Mouse (Mus musculus) MEL (cell line): ENCODE data around the gene Rgs5. TPM values are rescaled to one million over a fixed set of nuclear protein-coding genes. Genes with fewer than 3 reads are reported as not detected.

Experiments used
- DNase-seq: peaks from one replicate; pipeline ENCODE4 v3.0.0; 2011; ENCODE audit warnings: low read depth, low spot score
- H3K27ac ChIP-seq: 2 replicates; pipeline ENCODE4 v1.5.1; 2012; ENCODE audit warnings: low read depth, mild to moderate bottlenecking, control low read depth, low read length, moderate library complexity; ENCODE audit not compliant: control insufficient read depth
- H3K27me3 ChIP-seq, 2 experiments: fragments of 150-350 bp in 1 of 2; sonication (generic) in 1 of 2; 2 replicates each; pipeline ENCODE4 v1.6.1; 2012; ENCODE audit warnings: low read length in 2 of 2, mild to moderate bottlenecking in 2 of 2, improper control_type of control experiment in 1 of 2, moderate library complexity in 1 of 2; ENCODE audit not compliant: insufficient read depth in 2 of 2, control insufficient read depth in 1 of 2
- H3K36me3 ChIP-seq, 2 experiments: 2 replicates each; pipeline ENCODE4 v1.6.1; 2012 to 2014; ENCODE audit warnings: low read length in 2 of 2, improper control_type of control experiment in 1 of 2, inconsistent platforms in 1 of 2, mild to moderate bottlenecking in 1 of 2; ENCODE audit not compliant: insufficient read depth in 2 of 2, control insufficient read depth in 1 of 2
- H3K4me1 ChIP-seq, 2 experiments: fragments of 150-350 bp in 1 of 2; sonication (generic) in 1 of 2; 2 replicates each; pipeline ENCODE4 v1.6.1; 2012; ENCODE audit warnings: low read length in 2 of 2, improper control_type of control experiment in 1 of 2, mild to moderate bottlenecking in 1 of 2; ENCODE audit not compliant: insufficient read depth in 2 of 2, control insufficient read depth in 1 of 2
- H3K4me3 ChIP-seq, 2 experiments: fragments of 150-350 bp in 1 of 2; sonication (generic) in 1 of 2; 2 replicates each; pipeline ENCODE4 v1.5.1; 2012; ENCODE audit warnings: low read depth in 2 of 2, low read length in 2 of 2, mild to moderate bottlenecking in 2 of 2, moderate library complexity in 2 of 2, control low read depth in 1 of 2, improper control_type of control experiment in 1 of 2; ENCODE audit not compliant: control insufficient read depth in 1 of 2, insufficient read depth in 1 of 2
- H3K79me2 ChIP-seq: 2 replicates; pipeline ENCODE4 v1.6.1; 2012; ENCODE audit warnings: mild to moderate bottlenecking, low read length, moderate library complexity; ENCODE audit not compliant: control insufficient read depth, poor library complexity, insufficient read depth
- H3K9ac ChIP-seq: 2 replicates; pipeline ENCODE4 v1.6.1; 2012; ENCODE audit warnings: low read depth, mild to moderate bottlenecking, control low read depth, low read length, moderate library complexity; ENCODE audit not compliant: control insufficient read depth, poor library complexity, severe bottlenecking
- H3K9me3 ChIP-seq: fragments of 150-350 bp; sonication (generic); replicated peaks from 2 replicates; pipeline ENCODE4 v1.6.1; 2012; ENCODE audit warnings: mild to moderate bottlenecking, low read length, improper control_type of control experiment, moderate library complexity; ENCODE audit not compliant: insufficient read depth
- CHD1 ChIP-seq: IDR thresholded peaks from 2 replicates; pipeline ENCODE4 v1.6.1; 2012; ENCODE audit warnings: low read depth, mild to moderate bottlenecking, inconsistent platforms, low read length, improper control_type of control experiment
- E2F4 ChIP-seq: IDR thresholded peaks from 2 replicates; pipeline ENCODE4 v1.6.1; 2011; ENCODE audit warnings: low read depth, low read length, improper control_type of control experiment, borderline replicate concordance
- ELF1 ChIP-seq: IDR thresholded peaks from 2 replicates; pipeline ENCODE4 v1.6.1; 2014; ENCODE audit warnings: low read depth, mild to moderate bottlenecking, inconsistent platforms, low read length, improper control_type of control experiment, moderate library complexity
- ETS1 ChIP-seq: IDR thresholded peaks from 2 replicates; pipeline ENCODE4 v1.6.1; 2012; ENCODE audit warnings: low read depth, mild to moderate bottlenecking, inconsistent platforms, low read length, improper control_type of control experiment, moderate library complexity
- HCFC1 ChIP-seq: IDR thresholded peaks from 2 replicates; pipeline ENCODE4 v1.6.1; 2012; ENCODE audit warnings: low read depth, mild to moderate bottlenecking, inconsistent platforms, low read length, improper control_type of control experiment, moderate library complexity
- JUND ChIP-seq: IDR thresholded peaks from 2 replicates; pipeline ENCODE4 v1.6.1; 2011; ENCODE audit warnings: low read depth, mild to moderate bottlenecking, improper control_type of control experiment, low read length
- KAT2A ChIP-seq: conservative IDR thresholded peaks from 2 replicates; pipeline ENCODE4 v1.6.1; 2012; ENCODE audit warnings: low read depth, low read length, improper control_type of control experiment, inconsistent platforms
- MAFK ChIP-seq: IDR thresholded peaks from 2 replicates; pipeline ENCODE4 v1.6.1; 2011; ENCODE audit warnings: low read depth, mild to moderate bottlenecking, low read length, improper control_type of control experiment, borderline replicate concordance
- MAX ChIP-seq: IDR thresholded peaks from 2 replicates; pipeline ENCODE4 v1.6.1; 2011; ENCODE audit warnings: low read length, improper control_type of control experiment
- MEF2A ChIP-seq: IDR thresholded peaks from 2 replicates; pipeline ENCODE4 v1.6.1; 2014; ENCODE audit warnings: low read depth, mild to moderate bottlenecking, inconsistent platforms, low read length, improper control_type of control experiment; ENCODE audit not compliant: poor library complexity, insufficient replicate concordance, severe bottlenecking; ENCODE audit errors: extremely low read depth
- MXI1 ChIP-seq: IDR thresholded peaks from 2 replicates; pipeline ENCODE4 v1.6.1; 2011; ENCODE audit warnings: mild to moderate bottlenecking, low read depth, low read length, improper control_type of control experiment
- MYB ChIP-seq: IDR thresholded peaks from 2 replicates; pipeline ENCODE4 v1.6.1; 2011; ENCODE audit warnings: mild to moderate bottlenecking, low read depth, low read length, improper control_type of control experiment
- MYC ChIP-seq: IDR thresholded peaks from 2 replicates; pipeline ENCODE4 v1.6.1; 2011; ENCODE audit warnings: low read depth, mild to moderate bottlenecking, low read length, improper control_type of control experiment, moderate library complexity
- NELFE ChIP-seq: IDR thresholded peaks from 2 replicates; pipeline ENCODE4 v1.6.1; 2011; ENCODE audit warnings: low read depth, low read length, improper control_type of control experiment
- NRF1 ChIP-seq: IDR thresholded peaks from 2 replicates; pipeline ENCODE4 v1.6.1; 2014; ENCODE audit warnings: low read depth, mild to moderate bottlenecking, inconsistent platforms, low read length, improper control_type of control experiment, moderate library complexity; ENCODE audit not compliant: poor library complexity, insufficient read depth, severe bottlenecking
- POLR2A ChIP-seq, 2 experiments: IDR thresholded peaks; 2 replicates each; pipeline ENCODE4 v1.6.1; 2011 to 2012; ENCODE audit warnings: low read length in 2 of 2, mild to moderate bottlenecking in 2 of 2, control low read depth in 1 of 2, improper control_type of control experiment in 1 of 2, low read depth in 1 of 2, moderate library complexity in 1 of 2; ENCODE audit not compliant: control insufficient read depth in 1 of 2, insufficient read depth in 1 of 2, poor library complexity in 1 of 2
- POLR2AphosphoS2 ChIP-seq: IDR thresholded peaks from 2 replicates; pipeline ENCODE4 v1.6.1; 2011; ENCODE audit warnings: low read length, improper control_type of control experiment
- POLR2AphosphoS5 ChIP-seq: IDR thresholded peaks from 2 replicates; pipeline ENCODE4 v1.6.1; 2012; ENCODE audit warnings: low read depth, borderline replicate concordance, mild to moderate bottlenecking, inconsistent platforms, low read length, moderate library complexity, mixed read lengths
- RAD21 ChIP-seq: IDR thresholded peaks from 2 replicates; pipeline ENCODE4 v1.6.1; 2011; ENCODE audit warnings: mild to moderate bottlenecking, low read depth, low read length, improper control_type of control experiment
- RCOR1 ChIP-seq: IDR thresholded peaks from 2 replicates; pipeline ENCODE4 v1.6.1; 2012; ENCODE audit warnings: low read depth, mild to moderate bottlenecking, inconsistent platforms, low read length, improper control_type of control experiment
- SIN3A ChIP-seq: IDR thresholded peaks from 2 replicates; pipeline ENCODE4 v1.6.1; 2012; ENCODE audit warnings: low read length, improper control_type of control experiment, inconsistent platforms
- SMC3 ChIP-seq: IDR thresholded peaks from 2 replicates; pipeline ENCODE4 v1.6.1; 2011; ENCODE audit warnings: low read depth, low read length, improper control_type of control experiment
- TBP ChIP-seq: IDR thresholded peaks from 2 replicates; pipeline ENCODE4 v1.8.0; 2011; ENCODE audit warnings: low read depth, low read length, improper control_type of control experiment
- TCF12 ChIP-seq: IDR thresholded peaks from 2 replicates; pipeline ENCODE4 v1.6.1; 2014; ENCODE audit warnings: low read depth, mild to moderate bottlenecking, inconsistent platforms, low read length, improper control_type of control experiment, moderate library complexity
- ZMIZ1 ChIP-seq: IDR thresholded peaks from 2 replicates; pipeline ENCODE4 v1.6.1; 2012; ENCODE audit warnings: low read depth, mild to moderate bottlenecking, inconsistent platforms, low read length, improper control_type of control experiment, moderate library complexity
- ZNF384 ChIP-seq: IDR thresholded peaks from 2 replicates; pipeline ENCODE4 v1.6.1; 2012; ENCODE audit warnings: low read depth, mild to moderate bottlenecking, inconsistent platforms, low read length, improper control_type of control experiment
- polyA plus RNA-seq, 2 experiments: library from polyadenylated mRNA; stranded (reverse) in 1 of 2; unstranded in 1 of 2; fragments of >175 nt in 1 of 2; fragments of >200 nt in 1 of 2; gene quantifications; 2 replicates each; pipeline versions ENCODE4 v1.2.1 to v1.2.4; 2012; ENCODE audit warnings: low replicate concordance in 2 of 2, low read depth in 1 of 2; ENCODE audit not compliant: insufficient read length in 2 of 2, insufficient read depth in 1 of 2, missing spikeins in 1 of 2
- total RNA-seq: library from RNA; depleted of rRNA; stranded (reverse); fragments of 300-350 nt; gene quantifications from 2 replicates; pipeline ENCODE4 v1.2.3, GENCODE M21; 2012

The Rgs5 gene
- total and polyA plus RNA-seq, 3 experiments, result not detected

DNA sequence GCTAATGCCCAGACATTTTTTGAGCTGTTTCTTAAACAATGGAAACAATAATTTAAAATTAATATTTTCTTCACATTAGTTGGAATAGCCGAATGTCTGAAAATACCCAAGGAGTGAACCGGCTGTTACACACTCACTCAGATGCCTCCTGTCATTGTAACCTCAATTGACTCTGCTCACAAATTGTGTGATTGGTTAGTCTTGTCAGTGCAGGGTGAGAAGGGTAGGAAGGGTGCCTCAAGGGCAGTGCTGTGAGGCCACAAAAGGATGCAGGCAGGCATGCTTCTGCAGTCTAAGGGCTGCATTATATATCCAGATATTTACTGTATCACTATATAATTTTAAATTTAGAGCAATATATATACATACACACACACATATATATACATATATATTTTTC is 37.7 kb downstream of the Rgs5 start:
- H3K9ac ChIP-seq, result no peak overlapping the region
- no peak overlapping the region for H3K4me3 ChIP-seq
- H3K9me3 ChIP-seq, result no peaks in the 10 kb centered on the region
- no peaks in the 10 kb centered on the region for H3K27me3 ChIP-seq
- H3K27ac ChIP-seq, result no peak overlapping the region
- H3K79me2 ChIP-seq, result no peaks in the 10 kb centered on the region
- no peak for DNase-seq
- H3K4me1 ChIP-seq, result no peaks in the 10 kb centered on the region
- no peak for TF ChIP-seq MEF2A
- TF ChIP-seq ETS1, result no peak
- TF ChIP-seq POLR2A (IDR thresholded peaks at IDR 0.05; ENCODE audit: control insufficient read depth in 1 of 2, insufficient read depth in 1 of 2, low read depth in 1 of 2, low read length in 2 of 2, poor library complexity in 1 of 2), result no peak
- TF ChIP-seq KAT2A, result no peak
- no peak for TF ChIP-seq POLR2AphosphoS5
- TF ChIP-seq POLR2AphosphoS2, result no peak
- TF ChIP-seq ZNF384, result no peak
- no peak for TF ChIP-seq TBP
- TF ChIP-seq ZMIZ1, result no peak
- no peak for TF ChIP-seq CHD1
- TF ChIP-seq TCF12, result no peak
- no peak for TF ChIP-seq NRF1
- TF ChIP-seq MYB, result no peak
- no peak for TF ChIP-seq MAX
- TF ChIP-seq ELF1, result no peak
- no peak for TF ChIP-seq MAFK
- TF ChIP-seq MXI1, result no peak
- no peak for TF ChIP-seq RCOR1
- TF ChIP-seq RAD21, result no peak
- TF ChIP-seq JUND, result no peak
- no peaks in the 10 kb centered on the region for H3K36me3 ChIP-seq

- Histone ChIP-seq H3K9ac (no peak overlapping the region), H3K9me3 (no peaks in the 10 kb centered on the region), H3K27ac (no peak overlapping the region), H3K79me2 (no peaks in the 10 kb centered on the region), H3K4me1 (no peaks in the 10 kb centered on the region), H3K27me3 (no peaks in the 10 kb centered on the region), H3K4me3 (no peak overlapping the region), H3K36me3 (no peaks in the 10 kb centered on the region)
- TF ChIP-seq NRF1 (no peak), ELF1 (no peak), E2F4 (no peak), CHD1 (no peak), POLR2A (IDR thresholded peaks at IDR 0.05; ENCODE audit: control insufficient read depth in 1 of 2, insufficient read depth in 1 of 2, low read depth in 1 of 2, low read length in 2 of 2, poor library complexity in 1 of 2) (no peak), NELFE (no peak), TCF12 (no peak), SIN3A (no peak), SMC3 (no peak), MYC (no peak), HCFC1 (no peak)
- DNase-seq, result no peak
Observed at GRCm38 (mm10) chr1:169693537-169693936, 38.2 kb downstream of the Rgs5 start.
